In genomic region chr12:76177000-76177863, GRCm38 (mm10) we compare ENCODE assay signal across 8 mouse cellular contexts. TPM values are rescaled to one million over a fixed set of nuclear protein-coding genes. Genes with fewer than 3 reads are reported as not detected.
DNase-seq lines count a peak whose midpoint lies in the region; ATAC-seq lines count a peak whose summit lies in the region.

Gene Esr2, minus strand, starts transcription at chr12:76177259.

- ATAC-seq in liver, embryonic 11.5 days (replicated peaks; ENCODE audit: low FRiP score), result no peak
- peak; percentile 72 for ATAC-seq in forebrain, embryonic 15.5 days (replicated peaks)
- peak; percentile 60 for ATAC-seq in intestine, embryonic 15.5 days

- H3K9me3 ChIP-seq in liver, embryonic 11.5 days (ENCODE audit: control insufficient read depth, low read length), result no peaks in the 10 kb centered on the region
- H3K9me3 ChIP-seq in forebrain, embryonic 15.5 days, result no peaks in the 10 kb centered on the region
- no peaks in the 10 kb centered on the region for H3K9me3 ChIP-seq in intestine, embryonic 15.5 days

- DNase-seq in liver, embryonic 11.5 days (ENCODE audit: low spot score), result peak; percentile 47
- no peak for DNase-seq in liver
- DNase-seq in brain, adult 2 months (ENCODE audit: low read depth, low spot score), result peak; percentile 35
- peak; percentile 21 for DNase-seq in lung, postnatal 25 days (ENCODE audit: low spot score)
- peak; percentile 66 for DNase-seq in retina, postnatal 1 day
- DNase-seq in urinary bladder, postnatal 10 days (ENCODE audit: low spot score), result no peak

- WGBS in liver, embryonic 11.5 days, result 1% methylated on average over 39 of the region's 39 CpGs
- under 1% methylated on average over 39 of the region's 39 CpGs for WGBS in forebrain, embryonic 15.5 days
- whole genome bisulfite sequencing in intestine, embryonic 15.5 days, result 1% methylated on average over 39 of the region's 39 CpGs

- no peaks in the 10 kb centered on the region for H3K36me3 ChIP-seq in liver, embryonic 11.5 days (ENCODE audit: control insufficient read depth, insufficient read depth, low read length)
- no peaks in the 10 kb centered on the region for H3K36me3 ChIP-seq in forebrain, embryonic 15.5 days
- H3K36me3 ChIP-seq in intestine, embryonic 15.5 days, result no peaks in the 10 kb centered on the region

- peaks cover 19% of the 10 kb centered on the region for H3K27me3 ChIP-seq in liver, embryonic 11.5 days (replicated peaks; ENCODE audit: control insufficient read depth, insufficient read depth, low read length)
- no peaks in the 10 kb centered on the region for H3K27me3 ChIP-seq in forebrain, embryonic 15.5 days
- H3K27me3 ChIP-seq in intestine, embryonic 15.5 days (replicated peaks), result peaks cover 3% of the 10 kb centered on the region; the same call in 1 of the 2 replicates

- peak within 1 kb of the TSS; percentile 44 for H3K4me3 ChIP-seq in liver, embryonic 11.5 days (ENCODE audit: low read depth, low read length)
- peak within 1 kb of the TSS; percentile 44 for H3K4me3 ChIP-seq in forebrain, embryonic 15.5 days
- peak within 1 kb of the TSS; percentile 37 for H3K4me3 ChIP-seq in intestine, embryonic 15.5 days (replicated peaks)

- no peak within 1 kb of the TSS for H3K27ac ChIP-seq in liver, embryonic 11.5 days (ENCODE audit: low read depth, low read length)
- no peak within 1 kb of the TSS for H3K27ac ChIP-seq in forebrain, embryonic 15.5 days (replicated peaks)
- H3K27ac ChIP-seq in intestine, embryonic 15.5 days, result no peak within 1 kb of the TSS

- no peak within 1 kb of the TSS for H3K9ac ChIP-seq in liver, embryonic 11.5 days (ENCODE audit: low read depth, low read length)
- peak within 1 kb of the TSS; percentile 45 for H3K9ac ChIP-seq in forebrain, embryonic 15.5 days (replicated peaks)
- H3K9ac ChIP-seq in intestine, embryonic 15.5 days, result peak within 1 kb of the TSS; percentile 39

- peak within 1 kb of the TSS; percentile 86 for H3K4me2 ChIP-seq in liver, embryonic 11.5 days
- peak within 1 kb of the TSS; percentile 94 for H3K4me2 ChIP-seq in forebrain, embryonic 15.5 days (replicated peaks)
- H3K4me2 ChIP-seq in intestine, embryonic 15.5 days (replicated peaks), result peak within 1 kb of the TSS; percentile 90

- no peaks in the 10 kb centered on the region for H3K4me1 ChIP-seq in liver, embryonic 11.5 days (replicated peaks; ENCODE audit: control insufficient read depth, insufficient read depth, low read length)
- H3K4me1 ChIP-seq in forebrain, embryonic 15.5 days, result peaks cover 8% of the 10 kb centered on the region; the same call in 1 of the 2 replicates
- H3K4me1 ChIP-seq in intestine, embryonic 15.5 days (replicated peaks), result peaks cover 8% of the 10 kb centered on the region

RNA-seq across cellular contexts. Expression of gene Esr2, which starts in this region (rescaled TPM):
- 0.15 and 0.29 TPM in 2 replicates for polyA plus RNA-seq in liver, embryonic 11.5 days (2014; fragmentation: Nextera tagmentation; extraction: Ambion mirVana)
- polyA plus RNA-seq in forebrain, embryonic 15.5 days (2015; fragmentation: Nextera tagmentation; extraction: Ambion mirVana), result 0.22 TPM in 2 replicates
- 0.05 and 0.06 TPM in 2 replicates for polyA plus RNA-seq in intestine, embryonic 15.5 days (2015; fragmentation: Nextera tagmentation; extraction: Ambion mirVana)

Comparison
In these comparisons a context has a peak if more than half of its experiments do, and no peak if none do; other contexts are left out.
1. Peak in DNase-seq, H3K4me3 ChIP-seq and H3K4me2 ChIP-seq in liver, embryonic 11.5 days; RNA of the gene not detected or under 1 TPM.
2. Peak in ATAC-seq, H3K4me3 ChIP-seq, H3K9ac ChIP-seq and H3K4me2 ChIP-seq in forebrain, embryonic 15.5 days; RNA of the gene not detected or under 1 TPM.
3. Peak in ATAC-seq, H3K4me3 ChIP-seq, H3K9ac ChIP-seq and H3K4me2 ChIP-seq in intestine, embryonic 15.5 days; RNA of the gene not detected or under 1 TPM.
4. DNase-seq: peak in brain, adult 2 months (single experiment), lung, postnatal 25 days (single experiment) and retina, postnatal 1 day (single experiment); none in liver (single experiment) and urinary bladder, postnatal 10 days (single experiment).
5. Peak in every context shown above with its lines, with median percentiles within 50 percentile points of each other: H3K4me2 ChIP-seq and H3K4me3 ChIP-seq.